Mouse (Mus musculus) limb, embryonic 11.5 days (tissue): ENCODE measurements around the gene Sparc. TPM values are rescaled to one million over a fixed set of nuclear protein-coding genes. Genes with fewer than 3 reads are reported as not detected.
A peak's percentile ranks its signal among the peaks of the same experiment; 100 is the strongest.

Source experiments
- ATAC-seq: fragments of 200-750 bp; cut with Nextera tagmentation; 2 replicates; pipeline ENCODE4 v1.8.0; 2017; ENCODE audit warnings: low read depth; ENCODE audit not compliant: insufficient number of reproducible peaks, low FRiP score, low TSS enrichment
- DNase-seq: peaks from one replicate; pipeline ENCODE4 v3.0.0-alpha.2; 2015; ENCODE audit warnings: low spot score
- H3K27ac ChIP-seq: fragments of 300-500 bp; sonication (generic); replicated peaks from 2 replicates; pipeline ENCODE4 v1.5.1; 2014; ENCODE audit warnings: low read depth, mild to moderate bottlenecking, low read length
- H3K27me3 ChIP-seq: fragments of 300-500 bp; sonication (generic); 2 replicates; pipeline ENCODE4 v1.6.1; 2014; ENCODE audit warnings: mild to moderate bottlenecking, low read length, mixed read lengths; ENCODE audit not compliant: control insufficient read depth, insufficient read depth
- H3K36me3 ChIP-seq: fragments of 300-500 bp; sonication (generic); 2 replicates; pipeline ENCODE4 v1.6.1; 2014; ENCODE audit warnings: mild to moderate bottlenecking, low read length, moderate library complexity, mixed read lengths; ENCODE audit not compliant: control insufficient read depth, insufficient read depth
- H3K4me1 ChIP-seq: fragments of 300-500 bp; sonication (generic); 2 replicates; pipeline ENCODE4 v1.6.1; 2014; ENCODE audit warnings: low read length, mixed read lengths; ENCODE audit not compliant: control insufficient read depth, insufficient read depth
- H3K4me2 ChIP-seq: fragments of 300-500 bp; sonication (generic); 2 replicates; pipeline ENCODE4 v1.6.1; 2014; ENCODE audit warnings: low read depth, mild to moderate bottlenecking, moderate library complexity; ENCODE audit not compliant: severe bottlenecking
- H3K4me3 ChIP-seq: fragments of 300-500 bp; sonication (generic); 2 replicates; pipeline ENCODE4 v1.5.1; 2014; ENCODE audit warnings: low read depth, low read length
- H3K9ac ChIP-seq: fragments of 300-500 bp; sonication (generic); 2 replicates; pipeline ENCODE4 v1.6.1; 2014; ENCODE audit warnings: mild to moderate bottlenecking, low read length
- H3K9me3 ChIP-seq: fragments of 300-500 bp; sonication (generic); 2 replicates; pipeline ENCODE4 v1.6.1; 2016; ENCODE audit warnings: low read length; ENCODE audit not compliant: control insufficient read depth
- WGBS: fragments of 180-500 bp; shearing (Covaris S2); extraction: QIAGEN DNeasy Blood & Tissue Kit; methylation state at CpG from one replicate; pipeline ENCODE4 v1.1.7; 2014; 5-methylcytosine and 5-hydroxymethylcytosine counted together
- polyA plus RNA-seq: library from polyadenylated mRNA; unstranded; fragments of >200 nt; fragmentation: Nextera tagmentation; extraction: Ambion mirVana; gene quantifications from 2 replicates; pipeline ENCODE4 v1.2.1, GENCODE M21; 2014

The Sparc gene
- polyA plus RNA-seq, 1 experiment from 2014 or later: 249 TPM

GRCm38 (mm10) chr11:55428186-55429012, 5.4 kb upstream of the Sparc start:
- Histone ChIP-seq H3K4me1 (peaks cover 13% of the 10 kb centered on the region), H3K4me2 (no peak overlapping the region), H3K36me3 (no peaks in the 10 kb centered on the region), H3K27ac (peak overlapping the region; percentile 74; the same call in 1 of the 2 replicates), H3K9ac (0 out of 2 replicates have a peak overlapping the region, but pooled peaks have one; percentile 36), H3K4me3 (no peak overlapping the region), H3K27me3 (no peaks in the 10 kb centered on the region), H3K9me3 (no peaks in the 10 kb centered on the region)
- WGBS: 42% methylated on average over 16 of the region's 16 CpGs
- DNase-seq: peak; percentile 76
- peak; percentile 80 for ATAC-seq

GRCm38 (mm10) chr11:55424746-55425360, 1.9 kb upstream of the Sparc start:
- no peak for ATAC-seq
- H3K27me3 ChIP-seq: no peaks in the 10 kb centered on the region
- DNase-seq: no peak
- no peak overlapping the region for H3K27ac ChIP-seq
- H3K9me3 ChIP-seq: no peaks in the 10 kb centered on the region
- H3K36me3 ChIP-seq: no peaks in the 10 kb centered on the region
- 68% methylated on average over 8 of the region's 8 CpGs for WGBS
- no peak overlapping the region for H3K4me2 ChIP-seq
- no peak overlapping the region for H3K4me3 ChIP-seq
- H3K9ac ChIP-seq: no peak overlapping the region
- peaks cover 17% of the 10 kb centered on the region for H3K4me1 ChIP-seq

GRCm38 (mm10) chr11:55423756-55424155, 773 bp upstream of the Sparc start:
- Histone ChIP-seq H3K4me2 (no peak overlapping the region), H3K27ac (peak overlapping the region; percentile 59; the same call in 1 of the 2 replicates), H3K9me3 (no peaks in the 10 kb centered on the region), H3K27me3 (no peaks in the 10 kb centered on the region), H3K9ac (peak overlapping the region; percentile 27; the same call in 1 of the 2 replicates), H3K4me3 (no peak overlapping the region), H3K36me3 (no peaks in the 10 kb centered on the region), H3K4me1 (peaks cover 28% of the 10 kb centered on the region)
- ATAC-seq (peak; percentile 55; the same call in 1 of the 2 replicates), DNase-seq (peak; percentile 61)
- 48% methylated on average over 4 of the region's 4 CpGs for WGBS

GRCm38 (mm10) chr11:55419678-55420307, 3.2 kb downstream of the Sparc start:
- peak overlapping the region; percentile 62 for H3K9ac ChIP-seq
- H3K4me1 ChIP-seq: peaks cover 25% of the 10 kb centered on the region
- no peaks in the 10 kb centered on the region for H3K27me3 ChIP-seq
- H3K4me2 ChIP-seq: peak overlapping the region; percentile 63
- DNase-seq (peak; percentile 67), ATAC-seq (peak; percentile 79)
- no peaks in the 10 kb centered on the region for H3K36me3 ChIP-seq
- H3K27ac ChIP-seq: peak overlapping the region; percentile 75
- no peaks in the 10 kb centered on the region for H3K9me3 ChIP-seq
- H3K4me3 ChIP-seq: peak overlapping the region; percentile 40
- WGBS: 9% methylated on average over 9 of the region's 9 CpGs

GRCm38 (mm10) chr11:55419296-55419677, 3.7 kb downstream of the Sparc start:
- ATAC-seq (0 out of 2 replicates have a peak, but pooled peaks have one; percentile 2), DNase-seq (peak; percentile 24)
- H3K27ac ChIP-seq: peak overlapping the region; percentile 75
- H3K27me3 ChIP-seq: no peaks in the 10 kb centered on the region
- H3K9ac ChIP-seq: peak overlapping the region; percentile 62
- H3K36me3 ChIP-seq: no peaks in the 10 kb centered on the region
- H3K9me3 ChIP-seq: no peaks in the 10 kb centered on the region
- 7% methylated on average over 4 of the region's 4 CpGs for WGBS
- peak overlapping the region; percentile 63 for H3K4me2 ChIP-seq
- H3K4me3 ChIP-seq: peak overlapping the region; percentile 40
- H3K4me1 ChIP-seq: peaks cover 25% of the 10 kb centered on the region

- H3K4me1 ChIP-seq: peaks cover 21% of the 10 kb centered on the region
- no peaks in the 10 kb centered on the region for H3K9me3 ChIP-seq
- H3K27ac ChIP-seq: no peak overlapping the region
- H3K4me2 ChIP-seq: peak overlapping the region; percentile 63
- peak overlapping the region; percentile 40 for H3K4me3 ChIP-seq
- H3K36me3 ChIP-seq: no peaks in the 10 kb centered on the region
- whole genome bisulfite sequencing: 16% methylated on average over 3 of the region's 3 CpGs
- no peaks in the 10 kb centered on the region for H3K27me3 ChIP-seq
- peak overlapping the region; percentile 32; the same call in 1 of the 2 replicates for H3K9ac ChIP-seq
- ATAC-seq (no peak), DNase-seq (no peak)
Measured at GRCm38 (mm10) chr11:55418704-55419061, 4.3 kb downstream of the Sparc start.

- H3K9ac ChIP-seq: peak overlapping the region; percentile 46; the same call in 1 of the 2 replicates
- peaks cover 19% of the 10 kb centered on the region for H3K4me1 ChIP-seq
- 0 out of 2 replicates have a peak overlapping the region, but pooled peaks have one; percentile 9 for H3K27ac ChIP-seq
- H3K4me3 ChIP-seq: peak overlapping the region; percentile 40
- no peaks in the 10 kb centered on the region for H3K36me3 ChIP-seq
- no peaks in the 10 kb centered on the region for H3K9me3 ChIP-seq
- DNase-seq (peak; percentile 80), ATAC-seq (peak; percentile 66)
- 2% methylated on average over 24 of the region's 24 CpGs for WGBS
- H3K27me3 ChIP-seq: no peaks in the 10 kb centered on the region
- H3K4me2 ChIP-seq: peak overlapping the region; percentile 63
Measured at GRCm38 (mm10) chr11:55417898-55418703, 4.9 kb downstream of the Sparc start.
